Mouse (Mus musculus) testis, postnatal 10 days (tissue): ENCODE results near the gene Tspyl3.
A peak's percentile ranks its signal among the peaks of the same experiment; 100 is the strongest.
"Not testable (repeated sequence)": the region's sequence is repeated elsewhere in the genome, so short reads cannot be mapped to it uniquely, and the experiment has no call there.

ENCODE experiments used
- DNase-seq: peaks from one replicate; pipeline ENCODE4 v3.0.0; 2021; ENCODE audit warnings: low spot score

Gene Tspyl3

DNA sequence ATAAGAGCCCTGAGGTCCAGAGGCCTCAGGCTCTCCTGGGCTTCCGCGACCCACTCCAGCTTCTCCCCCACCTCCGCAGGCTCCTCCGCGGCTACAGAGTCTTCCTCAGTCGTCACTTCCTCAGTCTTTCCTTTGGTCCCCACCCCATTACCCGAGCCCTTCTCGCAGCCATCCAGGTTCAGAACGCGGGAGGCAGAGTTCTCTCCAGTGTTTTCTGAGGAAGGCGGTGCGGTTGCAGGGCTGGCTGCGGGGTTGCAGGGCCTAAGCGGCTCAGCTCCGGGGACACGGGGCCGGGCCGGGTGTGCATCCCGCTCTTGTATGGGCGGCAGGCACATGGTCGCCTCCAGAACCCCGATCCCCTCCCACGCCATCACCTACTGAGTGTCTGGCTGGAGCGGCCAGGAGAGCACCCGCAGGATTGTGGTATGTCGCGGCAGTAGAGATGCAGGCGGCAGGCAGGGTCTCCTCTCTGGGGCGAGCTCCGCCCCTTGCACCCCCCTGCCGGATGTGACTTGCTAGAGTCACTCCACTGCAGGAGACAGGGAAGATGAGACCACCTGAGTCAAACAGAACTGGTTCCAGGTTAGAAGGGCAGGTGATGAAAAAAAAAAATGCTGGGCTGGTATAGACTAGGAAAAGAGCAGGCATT, at the start of gene Tspyl3:
Gene Tspyl3 (minus strand): TSS at position 496 of the 649 bp plus-strand sequence.
- peak; percentile 59 for DNase-seq

DNA sequence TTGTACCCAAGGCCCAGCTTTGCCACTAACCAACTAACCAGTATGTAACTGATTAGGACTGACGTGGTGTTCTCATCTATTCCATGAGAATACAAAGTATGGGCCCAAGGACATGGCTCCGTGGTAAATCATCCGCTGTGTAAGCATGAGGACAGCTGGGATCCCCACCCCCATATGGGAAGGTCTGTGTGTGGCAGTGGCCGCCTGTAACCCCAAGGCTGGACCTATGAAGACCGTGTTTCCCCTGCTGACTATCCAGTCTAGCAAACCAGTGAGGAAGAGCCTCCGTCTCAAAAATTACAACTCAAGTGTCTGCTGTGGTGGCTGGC, 49.6 kb upstream of the Tspyl3 start:
- DNase-seq = no peak

- not testable (repeated sequence) for DNase-seq
Observed at GRCm38 (mm10) chr2:153274200-153274918, 49.1 kb upstream of the Tspyl3 start.

- not testable (repeated sequence) for DNase-seq
Observed at GRCm38 (mm10) chr2:153270231-153270915, 45.1 kb upstream of the Tspyl3 start.

- no peak for DNase-seq
Observed at GRCm38 (mm10) chr2:153267331-153267730, 42.1 kb upstream of the Tspyl3 start.

GRCm38 (mm10) chr2:153263053-153263452, 37.8 kb upstream of the Tspyl3 start:
- DNase-seq = no peak

- no peak for DNase-seq
Observed at GRCm38 (mm10) chr2:153259864-153260674, 34.8 kb upstream of the Tspyl3 start.

GRCm38 (mm10) chr2:153259030-153259863, 34.0 kb upstream of the Tspyl3 start:
- DNase-seq = no peak

GRCm38 (mm10) chr2:153256604-153257003, 31.4 kb upstream of the Tspyl3 start:
- DNase-seq = no peak

- DNase-seq = no peak
Observed at GRCm38 (mm10) chr2:153249751-153250150, 24.5 kb upstream of the Tspyl3 start.

- DNase-seq = no peak
Observed at GRCm38 (mm10) chr2:153242156-153242555, 16.9 kb upstream of the Tspyl3 start.

- peak; percentile 94 for DNase-seq
Observed at GRCm38 (mm10) chr2:153241250-153242014, 16.2 kb upstream of the Tspyl3 start, which contains the start of the genes Plagl2 and Pofut1. Plagl2 (minus strand) TSS chr2:153241426. Pofut1 (plus strand) TSS chr2:153241533.

GRCm38 (mm10) chr2:153240701-153241235, 15.5 kb upstream of the Tspyl3 start:
- peak; percentile 59 for DNase-seq

- DNase-seq = peak; percentile 36
Observed at GRCm38 (mm10) chr2:153239860-153240480, 14.7 kb upstream of the Tspyl3 start.

DNA sequence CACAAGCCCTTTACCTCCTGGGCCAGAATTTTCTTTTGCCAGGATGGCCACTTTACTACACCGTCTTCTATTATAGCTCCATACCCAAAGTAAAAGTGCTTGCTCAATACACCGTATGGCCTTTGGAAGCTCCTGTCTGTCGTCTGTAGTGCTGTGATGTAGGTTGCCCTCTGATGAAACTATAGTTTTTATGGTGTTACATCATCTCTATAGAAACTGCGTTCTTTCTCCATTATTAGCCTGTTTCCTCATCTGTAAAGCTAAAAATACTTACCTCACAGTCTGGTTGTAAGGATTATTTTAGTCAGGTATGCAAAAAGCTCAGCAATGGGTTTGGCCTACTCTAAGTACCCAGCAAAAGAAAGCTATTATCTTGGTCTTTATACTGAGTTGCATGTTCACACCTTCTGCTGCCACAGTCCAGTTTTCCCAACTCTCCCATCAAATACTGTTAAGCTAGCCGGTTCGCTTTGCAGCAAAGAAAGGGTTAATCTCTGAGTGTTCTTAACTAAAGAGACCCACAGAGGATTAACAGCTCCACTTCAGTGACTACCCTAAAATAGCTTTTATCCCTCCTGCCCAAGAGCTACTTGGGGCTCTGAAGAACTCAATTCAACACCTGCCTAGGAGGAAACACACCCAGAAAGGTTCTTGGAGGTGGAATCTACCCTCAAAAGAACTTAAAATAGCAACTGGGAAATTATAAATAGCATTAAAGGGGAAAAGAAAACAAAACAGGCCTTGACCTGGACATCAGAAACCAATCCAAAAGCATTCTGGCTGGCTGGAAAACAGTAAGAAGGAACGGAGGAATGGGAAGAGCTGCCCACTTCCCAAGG, 14.0 kb upstream of the Tspyl3 start:
- DNase-seq = peak; percentile 52

DNA sequence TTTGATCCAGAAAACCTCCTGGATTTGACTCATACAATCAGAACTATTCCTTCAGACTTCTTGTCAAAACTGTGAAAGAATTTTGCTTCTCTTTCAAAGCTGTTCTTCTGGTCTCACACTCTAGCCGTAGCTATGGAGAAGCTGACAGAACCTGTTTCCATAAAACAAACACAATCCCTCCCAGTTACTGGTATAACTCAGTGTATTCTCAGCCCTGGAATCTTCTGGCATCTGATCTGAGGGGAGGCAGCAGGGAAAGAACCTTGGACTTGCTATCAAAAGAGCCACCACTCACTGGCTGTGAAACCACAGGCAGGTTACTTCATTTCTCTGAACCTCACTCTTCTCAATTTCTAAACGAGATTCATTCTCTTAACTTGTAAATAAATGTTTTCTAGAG, 13.2 kb upstream of the Tspyl3 start:
- no peak for DNase-seq

- DNase-seq = no peak
Observed at GRCm38 (mm10) chr2:153237891-153238290, 12.7 kb upstream of the Tspyl3 start.

DNA sequence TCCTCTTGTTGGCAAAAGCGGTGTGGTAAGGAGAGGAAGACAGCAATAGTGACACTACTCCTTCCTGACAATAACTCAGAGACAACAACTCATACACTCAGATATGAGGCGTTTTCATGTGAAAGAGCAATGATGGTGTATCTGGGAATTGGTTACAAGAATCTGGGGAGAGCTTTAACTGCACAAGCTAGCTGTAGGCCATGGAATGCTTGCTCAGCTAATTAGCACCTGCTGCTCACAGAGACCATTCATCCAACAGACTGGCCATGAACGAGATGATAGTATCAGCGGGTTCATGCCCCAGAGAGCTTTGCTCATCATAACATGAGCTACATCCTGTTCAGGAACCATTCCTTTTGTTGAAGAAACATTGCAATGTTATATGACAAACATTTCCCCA, 12.0 kb upstream of the Tspyl3 start:
- no peak for DNase-seq

DNA sequence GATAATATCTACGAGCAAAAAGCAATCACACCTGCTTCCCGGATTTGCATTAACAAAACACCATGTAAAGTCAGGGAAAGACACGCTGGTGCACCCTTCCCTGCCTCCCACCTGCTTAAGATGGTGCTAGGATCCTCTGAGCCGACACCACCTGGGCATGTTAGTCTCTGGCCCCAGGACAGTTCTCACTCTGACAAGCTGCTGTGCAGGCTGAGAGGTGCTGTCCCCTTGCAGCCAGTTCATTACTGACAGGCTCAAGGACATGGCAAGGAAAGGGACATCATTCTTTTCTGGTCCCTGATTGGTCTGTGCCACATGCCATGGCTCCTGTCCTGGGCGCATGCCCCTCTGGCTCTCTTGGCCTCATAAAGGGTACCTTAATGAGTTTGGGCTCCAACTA, 3.3 kb upstream of the Tspyl3 start:
- no peak for DNase-seq
